Mouse (Mus musculus) ovary, postnatal 36 days (tissue): ENCODE data around the gene Pfkfb1.

ENCODE experiments used
- DNase-seq: peaks from one replicate; pipeline ENCODE4 v3.0.0; 2022; ENCODE audit warnings: low spot score, mixed read lengths

Gene Pfkfb1

GRCm38 (mm10) chrX:150677505-150677904 is 89.5 kb downstream of the Pfkfb1 start:
- no peak for DNase-seq
